Mouse (Mus musculus): ENCODE measurements around the gene Pik3r5.

Pik3r5 gene

DNA sequence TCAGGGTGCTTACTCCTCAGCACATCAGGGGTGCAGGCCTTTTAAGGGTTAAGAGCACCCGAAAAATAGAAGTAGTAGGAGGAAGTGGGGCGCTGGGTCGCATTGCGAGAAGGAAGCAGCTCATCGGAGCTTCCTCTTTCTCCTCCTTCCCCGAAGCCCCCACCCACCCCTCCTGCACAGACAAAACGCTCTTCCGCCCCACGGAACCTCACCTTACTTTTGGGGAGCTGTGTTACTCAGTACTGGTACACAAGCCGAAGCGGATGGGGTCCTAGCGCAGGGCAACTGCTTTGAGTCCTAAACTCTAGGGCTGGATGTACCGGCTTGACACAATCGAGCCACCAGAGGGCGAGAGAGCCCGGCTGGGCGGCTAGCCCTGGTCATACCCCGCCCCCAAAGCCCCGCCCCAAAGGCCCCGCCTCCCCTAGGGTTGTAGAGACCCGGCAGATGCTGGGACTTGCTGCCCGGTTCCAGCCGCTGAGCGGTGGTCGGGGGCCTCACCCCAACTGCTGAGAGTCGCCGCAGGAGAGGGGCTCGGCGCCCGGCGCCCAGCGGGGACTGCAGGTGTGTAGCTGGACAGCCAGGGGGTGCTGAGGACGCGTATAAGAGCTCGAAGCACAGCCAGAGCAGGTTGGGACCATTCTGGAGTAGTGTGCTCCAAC lies at the start of gene Pik3r5:
Gene Pik3r5, plus strand, starts transcription at position 423 of the 662 bp plus-strand sequence.
- ATAC-seq (ENCODE audit: low TSS enrichment), result peak; percentile 77

DNA sequence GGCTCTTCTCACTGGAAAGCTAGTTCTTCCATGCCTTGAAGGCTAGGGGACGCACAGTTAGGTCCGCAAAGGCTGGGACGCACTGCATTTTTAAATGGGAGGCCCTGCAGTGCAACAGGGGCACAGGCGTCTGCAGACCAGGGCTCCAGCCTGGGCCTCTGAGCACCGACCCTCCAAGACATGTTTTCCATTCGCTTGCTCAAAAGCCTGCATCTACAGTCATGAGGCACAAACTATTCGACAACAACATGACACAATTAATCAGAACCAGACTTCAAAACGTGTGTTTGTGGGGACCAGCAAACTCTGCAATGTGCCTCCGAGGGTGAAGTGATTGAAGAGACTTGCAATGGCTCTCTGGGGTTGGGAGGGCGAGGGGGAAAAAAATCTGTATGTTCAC lies 48.4 kb upstream of the Pik3r5 start:
- no peak for ATAC-seq (ENCODE audit: low TSS enrichment)

DNA sequence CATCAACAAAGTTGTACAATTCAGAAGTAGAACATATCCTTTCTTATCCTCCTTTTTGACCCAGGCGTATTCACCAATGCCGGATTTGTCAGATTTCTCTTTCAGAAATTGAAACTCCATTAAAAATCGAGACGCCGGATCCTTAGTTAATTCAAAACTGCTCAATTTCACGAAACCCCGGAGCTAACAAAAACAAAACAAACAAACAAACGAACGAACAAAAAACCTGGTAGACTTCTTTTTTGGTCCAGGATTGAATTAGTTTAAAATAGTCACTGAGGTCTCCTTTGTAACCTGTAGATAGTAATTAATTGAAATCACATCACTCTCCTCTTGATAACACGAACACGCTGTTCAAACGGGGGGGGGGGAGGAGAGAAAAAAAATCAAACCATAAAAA lies 47.8 kb upstream of the Pik3r5 start:
- ATAC-seq (ENCODE audit: low TSS enrichment), result no peak

DNA sequence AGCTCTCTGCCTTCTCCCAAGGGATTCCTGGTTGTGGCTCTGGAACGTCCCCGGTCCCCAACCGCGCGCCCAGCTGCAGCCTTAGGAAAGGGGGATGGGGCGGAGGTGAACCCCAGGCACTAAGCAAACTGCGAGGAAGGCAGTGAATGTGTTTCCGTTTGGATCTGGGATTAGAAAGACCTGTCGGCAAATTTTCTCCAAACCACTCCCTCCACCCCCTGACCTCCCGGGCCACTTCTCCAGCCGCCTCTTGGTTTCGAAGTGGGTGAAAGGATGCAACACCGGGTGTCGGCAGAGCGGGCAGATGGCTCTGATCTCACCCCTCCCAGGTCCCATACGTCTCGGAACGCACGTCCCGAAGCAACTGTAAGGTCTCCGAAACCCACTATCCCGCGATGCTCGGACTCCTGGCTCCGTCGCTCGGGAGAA lies 47.3 kb upstream of the Pik3r5 start:
- no peak for ATAC-seq (ENCODE audit: low TSS enrichment)

DNA sequence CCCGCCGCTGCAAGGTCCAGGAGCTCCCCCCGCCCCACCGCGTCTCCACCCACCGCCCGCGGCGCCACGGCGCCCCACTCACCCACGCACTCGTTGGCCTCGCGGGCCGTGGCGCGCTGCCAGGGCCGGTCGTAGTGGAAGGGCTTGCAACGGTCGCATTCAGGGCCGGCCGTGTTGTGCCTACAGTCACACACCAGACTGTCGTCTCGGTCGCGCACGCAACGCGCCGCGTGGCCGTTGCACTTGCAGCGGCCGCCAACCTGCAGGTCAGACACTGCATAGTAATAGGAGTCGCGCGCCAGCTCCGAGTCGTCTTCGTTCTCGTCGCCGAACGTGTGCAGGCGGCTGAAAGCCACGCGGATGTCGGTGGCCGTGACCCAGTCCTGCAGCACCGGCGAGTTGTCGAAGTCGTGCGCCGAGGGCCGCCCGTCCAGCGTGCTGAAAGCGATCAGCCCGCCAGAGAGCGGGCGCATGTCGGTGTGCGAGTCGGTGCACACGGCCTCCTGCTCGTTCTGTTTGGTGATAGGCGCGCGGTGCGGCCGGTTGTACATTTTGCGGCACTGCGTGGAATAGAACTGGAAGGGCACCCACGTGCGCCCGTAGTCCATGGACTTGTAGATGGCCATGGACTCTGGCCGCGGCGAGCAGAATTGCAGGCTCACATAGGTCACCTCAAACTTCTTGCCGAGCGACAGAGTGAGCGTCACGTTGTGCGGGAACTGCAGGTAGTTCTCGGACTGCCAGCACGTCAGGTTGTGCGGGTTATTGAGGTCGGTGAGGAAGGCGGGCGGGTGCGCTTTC lies 46.7 kb upstream of the Pik3r5 start:
- ATAC-seq (ENCODE audit: low TSS enrichment), result no peak

DNA sequence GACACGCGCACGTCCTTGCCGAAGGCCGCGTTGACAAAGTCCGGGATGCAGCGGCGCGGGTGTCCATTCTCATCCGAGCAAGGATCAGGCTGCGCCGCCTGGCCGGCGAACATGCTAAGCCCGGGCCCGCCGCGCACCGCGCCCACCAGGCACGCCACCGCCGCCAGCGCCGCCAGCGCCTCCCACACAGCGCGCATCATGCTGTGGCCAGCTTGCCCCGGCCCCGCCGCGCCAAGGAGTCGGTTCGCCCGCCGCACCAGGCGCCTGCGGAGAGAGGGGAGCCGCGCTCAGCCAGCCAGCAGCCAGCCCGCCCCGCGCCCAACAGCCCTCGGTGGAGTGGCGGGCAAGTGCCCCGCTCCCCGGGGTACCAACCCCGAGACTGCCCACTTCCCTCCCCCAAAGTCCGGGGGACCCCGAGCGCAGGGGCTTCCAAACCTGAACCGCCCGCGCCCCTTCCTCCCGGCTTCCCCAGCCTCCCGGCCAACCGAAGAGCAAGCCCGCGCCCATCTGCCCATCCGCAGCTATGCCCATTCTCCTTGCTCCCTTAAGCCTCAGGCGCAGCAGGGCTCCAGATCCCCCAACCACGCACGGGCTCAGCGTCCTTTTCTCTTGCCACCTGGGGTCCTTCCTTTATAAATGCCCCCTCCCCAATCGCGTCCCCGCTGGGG lies 45.9 kb upstream of the Pik3r5 start:
- no peak for ATAC-seq (ENCODE audit: low TSS enrichment)

DNA sequence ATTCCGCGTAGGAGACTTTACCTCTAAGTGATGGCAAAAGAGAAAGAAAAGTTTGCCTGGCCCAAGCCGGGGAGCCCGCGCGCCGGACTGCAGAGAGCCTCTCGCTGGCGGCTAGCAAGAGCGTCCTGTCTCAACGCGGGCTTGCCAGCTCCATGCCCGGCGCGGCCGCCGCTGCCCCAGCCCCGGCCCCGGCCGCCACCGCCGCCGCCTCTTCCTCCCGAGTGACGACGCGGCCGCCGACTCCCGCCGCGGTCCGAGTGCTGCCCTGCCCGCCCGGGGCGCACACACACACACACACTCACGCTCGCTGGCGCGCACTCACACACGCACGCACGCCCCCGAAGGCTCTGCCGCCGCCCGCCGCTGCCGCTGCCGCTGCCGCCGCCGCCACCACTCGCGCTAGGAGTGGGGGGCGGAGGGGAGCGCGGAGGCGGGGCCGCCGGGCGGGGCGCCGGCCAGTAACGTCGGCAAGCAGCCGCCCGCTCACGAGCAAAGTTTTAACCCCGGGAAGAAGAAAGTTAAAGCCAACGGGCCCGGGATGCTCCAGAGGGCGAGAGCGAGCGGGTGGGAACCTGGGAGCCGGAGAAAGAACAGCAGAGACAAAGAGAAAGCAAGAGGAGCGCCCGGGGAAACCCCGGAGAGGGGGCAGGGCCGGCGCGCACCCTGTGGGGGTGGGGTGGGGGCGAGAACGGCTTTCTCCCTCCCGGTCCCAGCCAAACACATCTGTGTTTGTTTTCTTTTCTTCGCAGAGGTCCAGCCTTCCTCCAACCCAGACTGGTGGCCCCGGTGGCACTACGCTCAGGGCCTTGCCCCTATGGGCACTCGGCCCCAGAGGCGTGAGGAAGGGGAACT lies 45.1 kb upstream of the Pik3r5 start:
- ATAC-seq (ENCODE audit: low TSS enrichment), result peak; percentile 32; the same call in 1 of the 2 replicates

DNA sequence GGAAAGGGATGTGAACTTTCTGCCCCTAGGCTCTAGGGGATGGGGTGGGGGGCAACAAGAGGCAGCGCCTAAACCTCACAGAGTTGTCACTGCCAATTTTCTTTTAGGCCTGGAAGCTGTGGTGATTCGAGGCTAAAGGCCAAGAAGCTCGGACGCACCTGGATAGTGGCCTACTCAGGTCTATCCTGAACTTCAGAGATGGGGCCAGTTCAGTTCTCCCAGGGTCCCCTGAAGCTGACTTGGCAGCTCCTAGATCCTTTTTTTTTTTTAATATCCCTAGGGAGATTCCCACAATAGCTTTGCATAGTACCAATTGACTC lies 44.5 kb upstream of the Pik3r5 start:
- no peak for ATAC-seq (ENCODE audit: low TSS enrichment)

DNA sequence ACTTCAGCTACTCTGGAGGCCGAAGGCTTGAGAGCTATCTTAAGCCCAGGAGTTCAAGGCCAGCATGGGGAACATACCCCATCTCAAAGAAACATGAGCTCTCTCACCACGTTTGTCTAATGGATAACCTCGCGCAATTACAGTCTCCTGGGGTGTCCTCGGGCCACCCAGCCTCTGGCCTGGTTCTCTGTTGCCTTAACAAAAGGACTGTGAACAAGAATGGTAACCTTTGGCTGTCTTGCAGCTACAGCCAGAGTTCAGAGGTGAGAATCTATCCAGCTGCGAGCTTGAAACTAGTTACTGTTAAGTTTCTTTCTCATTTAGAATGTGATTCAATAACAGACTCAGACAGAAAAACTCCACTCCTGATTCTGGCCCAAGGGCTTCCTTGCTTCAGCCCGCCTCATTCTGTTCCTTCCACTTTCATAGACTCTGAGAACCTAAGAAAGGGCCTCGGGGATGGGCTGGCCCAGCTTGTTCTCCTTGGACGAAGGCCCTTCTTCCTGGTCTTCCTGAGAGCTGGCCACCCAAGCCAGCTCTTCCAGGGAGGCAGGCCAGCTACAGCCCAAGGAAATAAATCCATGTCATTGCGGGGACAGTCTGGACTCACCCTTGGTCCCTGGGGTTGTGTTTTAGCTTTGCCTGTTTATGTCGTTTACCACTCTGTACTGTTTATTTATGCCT lies 43.8 kb upstream of the Pik3r5 start:
- no peak for ATAC-seq (ENCODE audit: low TSS enrichment)

DNA sequence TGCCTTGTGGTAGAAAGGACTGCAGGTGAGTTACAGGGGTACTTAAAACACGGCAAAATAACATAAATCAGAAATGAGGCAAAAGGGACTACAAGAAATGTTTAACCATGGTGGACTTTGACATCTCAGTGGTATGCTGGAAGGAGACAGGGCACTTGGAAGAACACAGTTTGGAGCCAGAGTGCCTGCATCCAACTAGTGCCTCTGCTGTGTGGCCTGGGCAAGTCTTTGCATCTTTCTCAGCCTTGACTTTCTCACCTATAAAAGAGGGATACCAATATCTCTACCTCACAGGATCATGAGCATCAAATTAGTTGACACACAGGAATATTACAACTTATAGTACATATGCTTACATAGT lies 43.3 kb upstream of the Pik3r5 start:
- no peak for ATAC-seq (ENCODE audit: low TSS enrichment)

DNA sequence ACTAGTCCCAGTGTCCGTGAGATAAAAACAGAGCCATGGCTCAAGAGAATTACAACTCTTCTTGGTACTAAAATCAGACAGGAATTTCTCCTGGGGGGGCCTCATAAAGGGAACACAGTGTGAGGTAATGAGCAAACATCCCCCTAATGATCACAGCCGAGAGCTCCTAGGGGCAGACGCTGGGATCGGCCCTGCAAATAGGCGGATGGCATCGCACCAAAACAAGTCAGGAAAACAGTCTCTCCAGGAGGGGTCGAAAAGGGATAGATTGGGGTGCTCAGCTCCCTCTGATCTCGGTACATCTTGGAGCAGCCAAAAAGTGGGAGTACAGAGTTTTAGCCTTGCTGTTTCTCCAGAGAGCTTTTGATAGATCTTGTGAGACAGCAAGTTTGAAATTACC lies 42.3 kb upstream of the Pik3r5 start:
- no peak for ATAC-seq (ENCODE audit: low TSS enrichment)

DNA sequence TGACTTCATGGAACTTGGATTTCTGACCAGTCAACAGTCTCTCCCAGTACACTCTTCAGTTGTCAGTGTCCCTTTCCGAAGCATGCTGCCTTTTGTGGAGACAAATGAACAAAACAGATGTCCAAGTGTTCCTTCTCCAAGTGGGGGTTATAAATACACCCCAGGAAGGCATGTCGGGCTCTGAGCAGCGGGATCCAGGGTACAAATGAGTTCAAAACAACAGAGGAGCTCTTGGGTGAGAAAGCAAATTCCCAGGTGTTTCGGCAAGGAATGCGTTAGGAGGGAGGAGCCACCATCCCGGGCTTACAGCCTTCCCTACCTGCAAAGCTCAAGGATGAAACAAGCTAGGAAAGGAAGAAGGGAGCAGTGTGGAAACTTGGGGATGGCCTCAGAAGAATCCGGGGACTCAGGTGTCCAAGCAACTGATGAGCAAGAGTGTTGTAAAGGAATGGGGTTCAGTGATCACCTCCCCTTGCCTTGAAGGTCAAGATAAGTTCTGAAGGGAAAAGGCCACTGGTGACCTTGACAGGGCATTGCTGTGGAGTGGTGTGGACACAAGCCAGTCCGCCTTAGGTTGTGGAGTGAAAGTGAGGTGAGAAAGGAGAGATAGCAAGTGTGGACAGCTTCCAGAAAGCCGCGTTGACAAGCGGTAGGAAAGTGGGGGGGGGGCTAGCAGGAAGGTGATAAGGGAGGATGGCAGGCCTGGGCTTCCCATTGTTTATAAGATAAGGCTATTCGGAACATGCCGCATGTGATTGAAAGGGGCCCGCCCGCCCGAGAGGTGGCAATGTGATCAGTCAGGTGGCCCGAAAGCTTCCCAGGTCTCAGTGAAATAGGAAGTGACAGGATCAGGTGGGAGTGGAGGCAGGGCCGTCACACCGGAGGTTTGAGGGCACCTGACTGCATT lies 41.3 kb upstream of the Pik3r5 start:
- no peak for ATAC-seq (ENCODE audit: low TSS enrichment)

DNA sequence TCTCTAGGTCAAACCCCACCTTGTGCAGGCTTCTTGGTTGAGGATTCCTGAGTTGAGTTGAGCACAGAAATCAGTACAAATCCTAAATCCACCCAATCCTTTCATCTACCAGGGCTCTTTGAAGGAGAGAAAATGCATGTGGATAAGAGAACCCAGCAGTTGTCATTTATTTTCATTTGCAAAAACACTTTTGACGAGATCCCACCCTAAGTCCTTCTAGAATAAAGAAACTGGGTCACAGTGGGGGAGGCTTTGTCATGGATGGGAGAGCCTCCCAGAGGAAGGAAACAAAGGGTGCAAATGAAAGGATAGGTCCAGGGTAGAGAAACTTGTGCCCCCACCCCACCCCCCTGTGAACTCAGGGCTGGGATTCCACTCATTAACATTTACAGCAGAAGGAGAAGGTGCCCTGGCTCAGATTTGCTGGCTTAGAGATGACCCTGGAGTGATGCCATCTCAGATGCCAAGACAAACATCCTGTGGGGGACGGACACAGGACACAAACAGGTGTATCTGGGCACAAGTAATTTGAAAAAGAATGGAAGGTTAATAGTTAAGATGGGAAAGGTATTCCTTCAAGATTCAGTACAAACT lies 37.9 kb upstream of the Pik3r5 start:
- ATAC-seq (ENCODE audit: low TSS enrichment), result no peak

DNA sequence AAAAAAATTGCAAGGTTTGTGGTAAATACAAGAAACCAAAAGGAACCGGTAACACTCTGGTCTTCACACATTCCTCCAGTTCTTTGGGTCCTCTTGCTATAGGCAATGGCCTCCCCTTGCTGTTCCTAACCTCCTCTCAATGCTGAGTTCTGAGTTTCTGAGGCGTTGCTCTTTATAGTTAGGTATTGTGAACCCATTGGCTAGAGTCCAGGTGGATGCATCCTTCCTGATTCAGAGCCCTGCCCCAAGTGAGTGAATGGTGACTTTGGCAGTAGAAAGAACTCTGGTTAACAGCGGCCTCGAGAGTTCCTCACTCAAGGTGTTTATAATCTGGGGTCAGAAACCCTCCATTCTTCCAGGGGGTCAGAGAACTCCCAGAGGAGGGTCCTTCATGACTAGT lies 37.2 kb upstream of the Pik3r5 start:
- no peak for ATAC-seq (ENCODE audit: low TSS enrichment)

DNA sequence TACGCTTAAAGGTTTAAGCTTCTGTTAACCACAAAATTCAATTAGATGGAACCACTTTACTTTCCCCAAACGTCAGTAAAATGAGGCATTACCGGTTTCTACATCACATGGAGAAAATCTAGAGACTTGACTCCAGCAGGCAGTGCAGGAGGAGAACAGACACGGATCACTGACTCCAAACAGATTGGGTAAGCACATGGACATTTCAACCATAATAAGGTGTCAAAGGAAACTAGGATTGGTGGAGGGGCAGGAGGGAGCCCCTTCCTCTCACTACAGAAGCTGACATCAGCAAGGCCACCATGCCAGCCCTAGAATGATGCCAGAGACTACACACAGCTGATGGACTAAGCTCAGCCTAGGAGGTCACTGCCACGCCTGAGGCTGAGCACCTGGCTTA lies 36.4 kb upstream of the Pik3r5 start:
- ATAC-seq (ENCODE audit: low TSS enrichment), result no peak

DNA sequence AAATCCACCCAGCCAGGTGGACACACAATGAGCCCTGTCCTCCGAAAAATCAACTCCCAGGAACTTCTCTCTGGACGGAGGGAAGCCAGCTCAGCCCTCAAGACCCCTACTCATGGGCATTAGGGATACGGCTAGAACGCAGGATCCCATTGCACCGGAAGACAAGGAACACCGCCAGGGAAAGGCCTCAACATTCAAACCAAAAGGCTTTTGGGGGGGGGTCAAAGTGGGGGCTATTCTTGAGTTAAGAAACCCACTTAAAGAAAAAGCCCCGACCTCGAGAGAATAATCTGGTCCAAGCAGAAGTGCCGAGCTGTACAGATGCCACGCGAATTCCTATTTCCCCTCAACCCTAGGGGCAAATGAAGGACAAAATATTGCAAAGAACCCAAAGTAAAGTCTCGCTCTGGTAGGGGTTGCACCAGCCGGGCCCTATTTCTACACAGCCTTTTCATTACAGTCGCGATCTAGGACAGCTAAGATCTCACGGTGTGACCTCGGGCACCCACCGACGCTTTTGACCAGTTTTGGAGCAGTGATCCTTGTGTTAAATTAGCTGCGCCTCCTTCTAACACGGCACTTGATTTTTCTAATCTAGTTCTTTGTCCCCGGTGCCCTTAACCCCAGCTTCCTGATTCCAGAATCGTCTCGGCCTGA lies 32.9 kb upstream of the Pik3r5 start:
- no peak for ATAC-seq (ENCODE audit: low TSS enrichment)

DNA sequence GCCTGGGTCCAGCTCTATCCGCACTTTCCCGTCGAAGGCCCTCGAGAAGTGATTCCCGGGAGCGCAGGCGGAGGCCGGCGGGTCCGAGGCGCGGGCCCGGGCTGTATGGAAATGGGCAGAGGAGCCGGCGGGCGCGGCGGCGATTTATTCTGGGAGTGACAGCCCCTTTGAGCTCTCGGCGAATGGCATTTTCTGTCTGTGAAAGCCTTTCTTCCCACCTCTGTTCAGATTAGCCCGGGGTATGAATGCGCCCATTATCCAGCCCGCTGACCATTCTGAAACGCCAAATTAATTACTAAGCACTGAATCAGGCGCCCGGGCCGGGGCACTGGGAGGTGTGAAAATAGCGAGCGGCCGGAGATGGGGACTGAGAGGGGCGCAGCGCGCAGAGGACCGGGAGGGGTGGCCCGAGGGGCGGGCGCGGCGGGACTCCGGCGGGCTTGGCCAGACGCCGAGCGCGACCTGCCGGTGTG lies 32.3 kb upstream of the Pik3r5 start:
- no peak; the same call in 1 of the 2 replicates for ATAC-seq (ENCODE audit: low TSS enrichment)

DNA sequence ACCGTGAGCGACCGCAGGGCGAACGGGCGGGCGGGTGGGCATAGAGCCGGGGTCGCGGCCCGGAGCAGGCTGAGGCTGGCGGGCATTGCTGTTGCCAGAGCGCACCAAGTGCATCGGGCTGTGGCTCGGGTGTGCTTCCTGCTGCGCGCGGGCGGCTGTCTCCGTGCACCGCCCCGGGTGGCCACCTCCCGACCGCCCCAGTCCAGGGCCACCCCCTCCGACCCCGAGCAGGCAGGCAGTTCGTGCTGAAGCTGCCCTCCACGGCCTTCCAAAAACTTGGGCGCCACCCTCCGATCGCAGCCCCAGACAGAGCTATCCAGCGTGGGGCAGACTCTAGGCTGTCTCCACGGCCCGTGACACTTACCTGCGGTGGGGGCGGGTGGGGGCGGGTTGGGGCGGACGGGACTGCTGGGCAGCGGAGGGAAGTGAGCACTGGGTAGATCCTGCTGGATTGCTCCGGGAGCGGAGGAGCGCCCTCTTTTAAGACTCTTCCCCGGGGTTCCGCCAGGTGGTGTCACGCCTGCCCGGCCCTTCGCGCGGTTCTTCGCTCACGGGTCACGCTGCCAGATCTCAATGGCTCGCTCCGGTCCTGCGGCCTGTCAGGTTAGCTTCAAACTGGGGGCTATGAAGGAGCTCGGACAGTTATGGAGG lies 31.8 kb upstream of the Pik3r5 start:
- ATAC-seq (ENCODE audit: low TSS enrichment), result no peak; the same call in 1 of the 2 replicates

DNA sequence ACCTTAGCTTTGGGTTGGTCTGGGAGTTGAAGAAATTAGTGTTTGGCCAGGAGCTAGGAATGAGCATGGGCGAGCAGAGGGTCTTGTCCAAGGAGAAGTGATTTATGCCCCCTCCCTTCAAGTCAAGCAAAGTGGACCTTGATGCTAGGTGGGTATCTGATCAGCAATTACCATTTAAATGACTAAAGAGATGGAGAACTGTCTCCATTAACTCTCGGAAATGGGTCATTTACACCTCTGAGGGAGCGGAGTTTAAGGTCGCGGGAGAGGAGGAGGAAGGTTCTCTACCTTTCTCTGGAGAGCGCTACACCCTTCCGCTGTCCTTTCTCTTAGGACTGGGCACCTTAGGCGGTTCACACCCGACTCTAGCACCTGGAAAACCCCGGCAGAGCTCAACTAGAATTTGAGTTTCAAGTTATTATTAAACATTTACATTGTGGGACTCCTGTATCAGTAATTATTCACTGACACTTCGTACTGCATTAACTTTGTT lies 31.1 kb upstream of the Pik3r5 start, which contains the start of gene Ntn1:
Gene Ntn1, minus strand, starts transcription at position 97 of the 493 bp plus-strand sequence.
- ATAC-seq (ENCODE audit: low TSS enrichment), result no peak
